Mouse (Mus musculus) large intestine, adult 2 months (tissue): ENCODE measurements around the gene Sit1. TPM values are rescaled to one million over a fixed set of nuclear protein-coding genes. Genes with fewer than 3 reads are reported as not detected.

ENCODE experiments used
- polyA plus RNA-seq: library from polyadenylated mRNA; depleted of rRNA; stranded (reverse); fragments of >200 nt; gene quantifications from 2 replicates; pipeline ENCODE4 v1.2.3, GENCODE M21; 2012; rRNA removed

Gene Sit1
- polyA plus RNA-seq, 1 experiment, result 1.8 TPM

Other genes with a start within 250 kb of the Sit1 start
- gene Atp8b5, start 216.6 kb downstream of the Sit1 start, polyA plus RNA-seq, result 0.02 and 0.08 TPM in 2 replicates
- 7.4 and 7.6 TPM in 2 replicates for gene Rusc2, start 101.8 kb downstream of the Sit1 start, polyA plus RNA-seq
- gene Fam166b, start 54.6 kb downstream of the Sit1 start, polyA plus RNA-seq, result 0.08 and 0.14 TPM in 2 replicates
- gene Tesk1, start 41.8 kb downstream of the Sit1 start, polyA plus RNA-seq, result 49.2 and 55.0 TPM in 2 replicates
- 14.6 and 14.9 TPM in 2 replicates for gene Cd72, start 29.1 kb downstream of the Sit1 start, polyA plus RNA-seq
- gene Ccdc107, start 9.2 kb upstream of the Sit1 start, polyA plus RNA-seq, result 187 and 232 TPM in 2 replicates
- gene Arhgef39, start 16.0 kb upstream of the Sit1 start, polyA plus RNA-seq, result 66.9 and 81.0 TPM in 2 replicates
- gene Car9, start 23.2 kb upstream of the Sit1 start, polyA plus RNA-seq, result 50.4 and 64.5 TPM in 2 replicates
- 118 and 122 TPM in 2 replicates for gene Tpm2, start 40.0 kb upstream of the Sit1 start, polyA plus RNA-seq
- 66.0 and 86.4 TPM in 2 replicates for gene Creb3, start 78.6 kb upstream of the Sit1 start, polyA plus RNA-seq
- 48.4 and 72.5 TPM in 2 replicates for gene Tln1, start 79.0 kb upstream of the Sit1 start, polyA plus RNA-seq
- 25.9 and 45.4 TPM in 2 replicates for gene Rgp1, start 95.0 kb upstream of the Sit1 start, polyA plus RNA-seq
- 6.3 and 10.3 TPM in 2 replicates for gene Gba2, start 95.1 kb upstream of the Sit1 start, polyA plus RNA-seq
- not detected in 2 replicates for gene Msmp, start 100.8 kb upstream of the Sit1 start, polyA plus RNA-seq
- 7.3 and 9.0 TPM in 2 replicates for gene Npr2, start 148.2 kb upstream of the Sit1 start, polyA plus RNA-seq
- 0.38 and 0.81 TPM in 2 replicates for gene Spag8, start 169.9 kb upstream of the Sit1 start, polyA plus RNA-seq
- gene Hint2, start 172.7 kb upstream of the Sit1 start, polyA plus RNA-seq, result 80.6 and 90.2 TPM in 2 replicates
- gene Tmem8b, start 185.2 kb upstream of the Sit1 start, polyA plus RNA-seq, result 2.0 and 2.3 TPM in 2 replicates
- gene Fam221b, start 185.4 kb upstream of the Sit1 start, polyA plus RNA-seq, result 0.02 and 0.07 TPM in 2 replicates
- not detected in 2 replicates for gene Olfr70, start 217.1 kb upstream of the Sit1 start, polyA plus RNA-seq
- gene Olfr71, start 226.5 kb upstream of the Sit1 start, polyA plus RNA-seq, result not detected in 2 replicates
- gene Hrct1, start 243.5 kb upstream of the Sit1 start, polyA plus RNA-seq, result 1.9 and 2.3 TPM in 2 replicates
- 0.68 and 1.5 TPM in 2 replicates for gene Spaar, start 246.3 kb upstream of the Sit1 start, polyA plus RNA-seq